Mouse (Mus musculus): ENCODE data around the gene Gabrb2. TPM values are rescaled to one million over a fixed set of nuclear protein-coding genes. Genes with fewer than 3 reads are reported as not detected.

The Gabrb2 gene
- 0.36 and 1.1 TPM in 2 replicates for polyA plus RNA-seq (2015; fragmentation: Nextera tagmentation; extraction: Ambion mirVana)

DNA sequence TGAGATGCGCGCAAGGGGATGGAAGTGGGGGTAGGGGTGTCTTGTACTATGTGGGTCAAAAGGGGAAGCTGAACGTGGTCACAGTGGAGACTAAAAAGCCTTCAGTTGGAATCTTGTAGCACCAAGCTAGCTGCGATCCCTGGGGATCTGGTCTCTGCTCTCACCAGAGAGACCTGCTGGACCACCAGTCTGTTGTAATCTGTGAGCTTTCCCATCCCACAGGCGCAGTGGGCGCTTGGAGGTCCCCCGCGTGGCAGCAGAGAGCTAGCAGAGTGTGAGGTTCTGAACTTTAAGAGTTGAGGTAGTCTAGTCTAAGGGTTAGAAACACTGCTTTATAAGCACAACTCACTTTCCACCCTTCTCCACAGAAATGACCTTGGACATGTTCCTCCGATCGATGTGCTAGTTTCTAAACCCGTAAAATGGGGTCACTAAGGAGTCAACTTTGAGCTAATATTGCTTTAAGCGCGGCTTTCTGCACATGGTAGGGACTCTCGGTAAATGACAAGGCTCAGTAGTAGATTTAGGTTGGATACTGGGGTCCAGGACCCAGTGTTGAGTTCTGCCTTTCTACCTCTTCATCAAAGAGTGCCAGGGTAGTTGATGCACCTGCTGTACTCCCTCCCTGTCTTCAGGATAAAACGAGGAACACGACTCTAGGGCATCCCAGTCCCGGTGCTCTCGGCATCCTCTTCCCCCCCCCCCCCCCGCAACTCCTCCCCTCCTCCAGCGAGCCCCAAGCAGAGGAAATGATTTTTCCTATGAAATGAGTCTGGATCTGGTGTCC, at the start of gene Gabrb2:
Gene Gabrb2 (plus strand): TSS at position 762 of the 787 bp plus-strand sequence.
- H3K4me2 ChIP-seq (ENCODE audit: low read depth, low read length), result peak within 1 kb of the TSS; percentile 68
- WGBS, result 26% methylated on average over 19 of the region's 20 CpGs
- H3K9ac ChIP-seq (ENCODE audit: low read length), result peak within 1 kb of the TSS; percentile 44; the same call in 1 of the 2 replicates
- no peaks in the 10 kb centered on the region for H3K9me3 ChIP-seq (ENCODE audit: control insufficient read depth, low read length)
- H3K4me1 ChIP-seq (replicated peaks; ENCODE audit: control insufficient read depth, insufficient read depth, low read length), result no peaks in the 10 kb centered on the region; the same call in 1 of the 2 replicates
- no peaks in the 10 kb centered on the region for H3K36me3 ChIP-seq (ENCODE audit: control insufficient read depth, insufficient read depth, low read length)
- no peak within 1 kb of the TSS for H3K27ac ChIP-seq (ENCODE audit: low read length)
- no peak for ATAC-seq (ENCODE audit: low read depth)
- H3K4me3 ChIP-seq (ENCODE audit: low read length), result peak within 1 kb of the TSS; percentile 46
- H3K27me3 ChIP-seq (ENCODE audit: control insufficient read depth, insufficient read depth, low read depth, low read length), result peaks cover 3% of the 10 kb centered on the region; the same call in 1 of the 2 replicates

DNA sequence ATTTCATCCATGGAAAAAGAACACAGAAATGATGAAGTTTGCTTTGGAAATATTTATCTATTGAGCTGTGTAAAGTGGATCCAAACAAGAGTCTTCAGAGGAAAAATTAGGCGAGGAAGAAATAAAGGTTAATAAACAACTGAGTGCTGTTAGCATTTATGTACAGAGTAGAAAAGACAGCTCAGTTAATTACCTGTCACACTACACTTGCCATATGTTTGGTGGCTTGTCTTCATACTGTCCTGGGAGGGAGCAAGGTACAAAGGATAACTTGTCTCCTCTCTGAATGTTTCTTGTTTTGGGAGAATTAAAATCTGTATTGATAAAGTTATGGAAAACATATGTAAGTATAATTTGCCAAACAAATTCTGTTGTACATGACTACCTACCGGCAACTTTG, 40.6 kb upstream of the Gabrb2 start:
- no peak for ATAC-seq (ENCODE audit: low read depth)
- H3K27ac ChIP-seq (ENCODE audit: low read length), result no peak overlapping the region
- WGBS, result 26% methylated on average over 2 of the region's 2 CpGs

DNA sequence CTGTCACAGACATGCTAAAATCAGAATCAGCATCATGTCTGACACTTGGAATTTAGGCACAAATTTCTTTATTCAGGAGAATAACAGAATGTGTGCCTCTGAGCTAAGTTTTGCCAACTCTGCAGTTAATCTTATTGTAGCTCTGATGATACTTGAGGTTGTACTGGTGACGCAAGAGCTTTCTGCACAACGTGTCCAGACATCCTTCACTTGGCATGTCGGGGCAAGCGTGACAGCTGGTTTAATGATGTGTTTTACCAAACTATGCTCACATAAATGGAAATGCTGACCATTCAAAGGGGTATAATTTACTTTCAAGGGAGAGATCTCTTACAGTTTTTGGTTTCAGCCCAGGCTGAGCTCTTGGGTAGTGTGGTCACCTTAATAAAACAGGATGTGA, 33.1 kb upstream of the Gabrb2 start:
- no peaks in the 10 kb centered on the region for H3K27me3 ChIP-seq (ENCODE audit: control insufficient read depth, insufficient read depth, low read depth, low read length)
- no peak overlapping the region for H3K4me3 ChIP-seq (ENCODE audit: low read length)
- no peak overlapping the region for H3K9ac ChIP-seq (ENCODE audit: low read length)
- H3K27ac ChIP-seq (ENCODE audit: low read length), result no peak overlapping the region
- no peaks in the 10 kb centered on the region for H3K36me3 ChIP-seq (ENCODE audit: control insufficient read depth, insufficient read depth, low read length)
- 48% methylated on average over 4 of the region's 4 CpGs for WGBS
- ATAC-seq (ENCODE audit: low read depth), result no peak
- no peak overlapping the region for H3K4me2 ChIP-seq (ENCODE audit: low read depth, low read length)
- no peaks in the 10 kb centered on the region for H3K9me3 ChIP-seq (ENCODE audit: control insufficient read depth, low read length)
- no peaks in the 10 kb centered on the region for H3K4me1 ChIP-seq (replicated peaks; ENCODE audit: control insufficient read depth, insufficient read depth, low read length)

More for the DNA sequence above, 40.6 kb upstream of the Gabrb2 start:
- no peaks in the 10 kb centered on the region for H3K27me3 ChIP-seq (ENCODE audit: control insufficient read depth, insufficient read depth, low read depth, low read length)
- no peaks in the 10 kb centered on the region for H3K9me3 ChIP-seq (ENCODE audit: control insufficient read depth, low read length)
- H3K9ac ChIP-seq (ENCODE audit: low read length), result no peak overlapping the region
- H3K36me3 ChIP-seq (ENCODE audit: control insufficient read depth, insufficient read depth, low read length), result no peaks in the 10 kb centered on the region
- no peaks in the 10 kb centered on the region for H3K4me1 ChIP-seq (replicated peaks; ENCODE audit: control insufficient read depth, insufficient read depth, low read length)
- H3K4me3 ChIP-seq (ENCODE audit: low read length), result no peak overlapping the region
- H3K4me2 ChIP-seq (ENCODE audit: low read depth, low read length), result no peak overlapping the region

DNA sequence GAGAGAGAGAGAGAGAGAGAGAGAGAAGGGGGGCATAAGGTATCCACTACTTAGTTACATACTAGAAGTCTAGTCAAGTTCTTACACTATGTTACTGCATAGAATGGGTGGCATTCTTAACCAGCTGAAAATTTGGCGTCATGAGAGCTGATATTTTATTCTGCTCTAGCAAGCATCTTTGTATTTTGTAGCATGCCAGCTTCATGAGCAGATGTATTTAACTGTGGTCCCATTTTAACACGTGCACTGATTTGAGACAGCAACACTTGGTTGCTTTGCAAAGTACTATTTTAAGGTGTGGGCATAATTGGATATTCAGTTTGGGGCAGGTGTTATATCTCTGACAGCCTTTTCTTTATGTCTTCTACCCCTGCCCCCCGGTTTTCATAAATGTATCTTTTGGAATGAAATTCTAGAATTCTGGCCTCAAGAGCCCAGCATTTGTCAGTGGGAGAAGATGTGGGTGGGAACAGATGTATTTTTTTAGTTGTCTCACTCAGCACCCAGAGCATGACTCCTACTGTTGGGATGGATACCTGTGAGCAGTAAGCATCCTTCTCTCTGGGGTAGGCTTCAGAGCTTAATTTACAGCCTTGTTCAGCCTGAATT, 28.8 kb upstream of the Gabrb2 start:
- no peaks in the 10 kb centered on the region for H3K4me1 ChIP-seq (replicated peaks; ENCODE audit: control insufficient read depth, insufficient read depth, low read length)

DNA sequence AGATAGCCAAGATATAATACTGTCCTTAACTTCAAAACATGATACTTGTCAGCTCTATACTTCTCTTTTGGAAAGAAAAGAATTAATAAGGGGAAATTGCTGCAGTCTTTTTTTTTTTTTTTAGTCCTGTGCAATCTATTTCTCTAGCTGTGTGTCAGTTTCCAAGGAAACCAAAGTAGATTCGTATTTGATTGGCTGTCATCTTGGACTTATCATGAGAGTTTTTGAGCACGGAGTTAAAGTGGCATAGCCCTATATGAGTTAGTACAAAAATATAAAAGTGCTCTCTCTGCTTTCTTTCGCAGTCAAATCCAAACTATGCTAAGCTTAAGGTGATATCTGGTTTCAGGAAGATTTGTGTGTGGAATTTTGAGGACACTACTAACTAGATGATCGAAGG, 26.1 kb upstream of the Gabrb2 start:
- no peak overlapping the region for H3K9ac ChIP-seq (ENCODE audit: low read length)
- H3K4me1 ChIP-seq (replicated peaks; ENCODE audit: control insufficient read depth, insufficient read depth, low read length), result no peaks in the 10 kb centered on the region
- ATAC-seq (ENCODE audit: low read depth), result no peak
- H3K27ac ChIP-seq (ENCODE audit: low read length), result no peak overlapping the region
- H3K4me3 ChIP-seq (ENCODE audit: low read length), result no peak overlapping the region
- WGBS, result 71% methylated on average over 4 of the region's 4 CpGs
- H3K9me3 ChIP-seq (ENCODE audit: control insufficient read depth, low read length), result no peaks in the 10 kb centered on the region
- no peaks in the 10 kb centered on the region for H3K36me3 ChIP-seq (ENCODE audit: control insufficient read depth, insufficient read depth, low read length)
- H3K4me2 ChIP-seq (ENCODE audit: low read depth, low read length), result no peak overlapping the region
- H3K27me3 ChIP-seq (ENCODE audit: control insufficient read depth, insufficient read depth, low read depth, low read length), result no peaks in the 10 kb centered on the region

More for the DNA sequence above, 28.8 kb upstream of the Gabrb2 start:
- Histone ChIP-seq H3K4me3 (ENCODE audit: low read length) (no peak overlapping the region), H3K4me2 (ENCODE audit: low read depth, low read length) (no peak overlapping the region), H3K9me3 (ENCODE audit: control insufficient read depth, low read length) (no peaks in the 10 kb centered on the region), H3K36me3 (ENCODE audit: control insufficient read depth, insufficient read depth, low read length) (no peaks in the 10 kb centered on the region), H3K27me3 (ENCODE audit: control insufficient read depth, insufficient read depth, low read depth, low read length) (no peaks in the 10 kb centered on the region), H3K27ac (ENCODE audit: low read length) (no peak overlapping the region), H3K9ac (ENCODE audit: low read length) (no peak overlapping the region)
- WGBS, result 60% methylated on average over 3 of the region's 3 CpGs
- ATAC-seq (ENCODE audit: low read depth), result no peak

DNA sequence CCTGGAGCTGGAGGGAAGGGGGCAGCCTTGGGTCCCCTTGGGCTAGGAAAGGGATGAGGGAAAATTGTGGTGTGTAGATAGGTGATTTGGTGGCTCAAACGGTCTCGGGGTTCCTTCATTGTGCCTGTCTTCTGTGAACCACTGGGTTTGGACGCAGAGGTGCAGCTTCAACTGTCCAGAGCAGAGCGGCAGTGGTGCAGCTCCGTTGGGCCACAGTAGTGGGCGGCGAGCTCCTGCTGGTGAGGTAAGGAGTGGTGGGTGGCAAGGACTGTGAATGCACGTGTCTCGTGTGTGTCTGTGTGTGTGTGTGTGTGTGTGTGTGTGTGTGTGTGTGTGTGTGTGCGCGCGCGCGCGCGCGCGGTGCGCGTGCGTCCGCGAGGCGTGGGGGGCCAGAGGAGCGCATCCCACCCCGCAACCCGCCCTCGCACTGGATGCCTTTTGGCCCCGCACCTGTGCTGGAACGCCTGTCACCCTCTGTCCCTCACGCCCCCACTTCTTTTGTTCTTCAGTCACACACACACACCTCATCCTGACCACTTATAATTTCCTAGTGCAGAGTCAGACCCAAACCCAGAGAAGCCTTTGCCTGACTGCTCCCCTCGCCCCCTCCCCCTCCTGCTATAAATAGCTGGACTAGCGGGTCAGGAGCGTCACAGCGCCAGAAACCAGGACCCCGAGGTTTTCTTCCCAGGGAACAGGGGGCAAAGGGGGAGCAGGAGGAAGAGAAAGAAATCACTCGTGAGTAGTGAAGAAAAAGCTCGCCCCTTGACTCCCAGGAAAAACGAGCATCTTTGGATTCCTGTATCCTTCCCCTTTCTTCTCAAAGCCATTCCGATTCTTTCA, 455 bp downstream of the Gabrb2 start:
- Histone ChIP-seq H3K9me3 (ENCODE audit: control insufficient read depth, low read length) (no peaks in the 10 kb centered on the region), H3K27me3 (ENCODE audit: control insufficient read depth, insufficient read depth, low read depth, low read length) (peaks cover 3% of the 10 kb centered on the region; the same call in 1 of the 2 replicates), H3K4me2 (ENCODE audit: low read depth, low read length) (peak overlapping the region; percentile 68), H3K36me3 (ENCODE audit: control insufficient read depth, insufficient read depth, low read length) (no peaks in the 10 kb centered on the region), H3K27ac (ENCODE audit: low read length) (no peak overlapping the region), H3K9ac (ENCODE audit: low read length) (peak overlapping the region; percentile 12; the same call in 1 of the 2 replicates), H3K4me3 (ENCODE audit: low read length) (peak overlapping the region; percentile 46), H3K4me1 (replicated peaks; ENCODE audit: control insufficient read depth, insufficient read depth, low read length) (no peaks in the 10 kb centered on the region; the same call in 1 of the 2 replicates)
- 0% methylated on average over 20 of the region's 40 CpGs for WGBS
- peak; percentile 34; the same call in 1 of the 2 replicates for ATAC-seq (ENCODE audit: low read depth)

DNA sequence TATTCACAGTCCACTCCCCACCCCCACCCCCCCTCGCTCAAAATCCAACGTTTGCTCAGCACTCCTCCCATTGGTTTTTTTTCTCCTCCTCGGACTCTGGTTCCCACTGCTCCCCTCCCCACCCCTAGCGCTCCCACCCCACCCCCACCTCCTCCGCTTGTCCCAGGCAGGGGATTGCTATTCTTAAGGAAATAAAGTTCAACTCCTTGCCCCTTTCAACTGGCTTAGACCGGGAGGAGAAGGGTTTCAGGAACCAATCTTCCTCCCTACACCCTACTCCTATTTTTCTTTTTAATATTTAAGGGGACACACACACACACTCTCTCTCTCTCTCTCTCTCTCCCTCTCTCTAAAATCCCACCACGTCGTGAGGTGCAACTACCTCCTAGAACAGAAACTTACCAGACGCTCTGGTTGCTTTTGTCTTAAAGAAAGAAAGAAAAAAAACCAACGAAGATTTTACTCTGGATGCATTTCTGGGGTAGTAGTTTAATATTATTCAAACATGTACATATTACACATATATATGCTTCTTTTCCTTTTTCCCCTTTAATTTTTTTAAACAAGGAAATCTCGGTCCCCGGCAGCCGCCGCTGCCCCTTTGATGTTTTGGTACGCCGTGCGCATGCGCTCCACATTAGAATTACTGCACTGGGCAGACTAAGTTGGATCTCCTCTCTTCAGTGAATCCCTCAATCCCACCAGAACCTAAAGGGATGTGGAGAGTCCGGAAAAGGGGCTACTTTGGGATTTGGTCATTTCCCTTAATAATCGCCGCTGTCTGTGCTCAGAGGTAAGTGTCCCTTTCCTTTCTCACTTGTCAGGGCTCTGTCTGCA, 1.3 kb downstream of the Gabrb2 start:
- no peak for ATAC-seq (ENCODE audit: low read depth)
- Histone ChIP-seq H3K4me2 (ENCODE audit: low read depth, low read length) (peak overlapping the region; percentile 68), H3K27me3 (ENCODE audit: control insufficient read depth, insufficient read depth, low read depth, low read length) (peaks cover 3% of the 10 kb centered on the region; the same call in 1 of the 2 replicates), H3K4me3 (ENCODE audit: low read length) (peak overlapping the region; percentile 46), H3K9me3 (ENCODE audit: control insufficient read depth, low read length) (no peaks in the 10 kb centered on the region), H3K27ac (ENCODE audit: low read length) (no peak overlapping the region), H3K4me1 (replicated peaks; ENCODE audit: control insufficient read depth, insufficient read depth, low read length) (no peaks in the 10 kb centered on the region; the same call in 1 of the 2 replicates), H3K36me3 (ENCODE audit: control insufficient read depth, insufficient read depth, low read length) (no peaks in the 10 kb centered on the region), H3K9ac (ENCODE audit: low read length) (peak overlapping the region; percentile 44; the same call in 1 of the 2 replicates)
- under 1% methylated on average over 21 of the region's 21 CpGs for WGBS

DNA sequence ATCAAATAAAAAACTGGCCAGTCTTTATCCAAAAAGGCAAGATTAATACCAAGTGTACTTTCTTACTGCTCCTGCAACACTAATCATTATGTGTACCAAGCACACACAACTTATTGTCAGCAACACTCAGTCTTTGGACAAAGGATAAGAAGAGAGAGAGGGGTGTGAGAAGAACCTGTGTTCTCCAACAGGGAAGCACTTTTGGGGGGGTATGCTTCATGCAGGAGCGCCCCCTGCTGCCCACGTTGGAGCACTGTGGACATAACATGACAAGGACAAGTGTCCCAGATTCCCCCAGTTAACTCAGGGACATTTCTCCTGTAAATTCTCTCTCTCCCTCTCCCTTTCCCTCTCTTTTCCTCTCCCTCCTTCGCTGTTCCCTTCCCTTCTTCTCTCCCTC, 3.7 kb downstream of the Gabrb2 start:
- Histone ChIP-seq H3K9ac (ENCODE audit: low read length) (no peak overlapping the region), H3K27ac (ENCODE audit: low read length) (no peak overlapping the region), H3K4me1 (replicated peaks; ENCODE audit: control insufficient read depth, insufficient read depth, low read length) (no peaks in the 10 kb centered on the region; the same call in 1 of the 2 replicates), H3K4me2 (ENCODE audit: low read depth, low read length) (no peak overlapping the region), H3K4me3 (ENCODE audit: low read length) (no peak overlapping the region), H3K27me3 (ENCODE audit: control insufficient read depth, insufficient read depth, low read depth, low read length) (peaks cover 3% of the 10 kb centered on the region; the same call in 1 of the 2 replicates), H3K36me3 (ENCODE audit: control insufficient read depth, insufficient read depth, low read length) (no peaks in the 10 kb centered on the region), H3K9me3 (ENCODE audit: control insufficient read depth, low read length) (no peaks in the 10 kb centered on the region)
- 0% methylated on average over 3 of the region's 3 CpGs for WGBS
- no peak for ATAC-seq (ENCODE audit: low read depth)

All from lung, embryonic 16.5 days (tissue).